Mouse (Mus musculus) lung, postnatal 0 days (tissue): ENCODE measurements around the gene Rfk.

Source experiments
- CTCF ChIP-seq: IDR thresholded peaks from 2 replicates; pipeline ENCODE4 v1.5.1; 2016; ENCODE audit warnings: antibody characterized with exemption, mild to moderate bottlenecking
- EP300 ChIP-seq: IDR thresholded peaks from 2 replicates; pipeline ENCODE4 v1.6.1; 2016; ENCODE audit warnings: antibody characterized with exemption, mild to moderate bottlenecking, control low read depth

DNA sequence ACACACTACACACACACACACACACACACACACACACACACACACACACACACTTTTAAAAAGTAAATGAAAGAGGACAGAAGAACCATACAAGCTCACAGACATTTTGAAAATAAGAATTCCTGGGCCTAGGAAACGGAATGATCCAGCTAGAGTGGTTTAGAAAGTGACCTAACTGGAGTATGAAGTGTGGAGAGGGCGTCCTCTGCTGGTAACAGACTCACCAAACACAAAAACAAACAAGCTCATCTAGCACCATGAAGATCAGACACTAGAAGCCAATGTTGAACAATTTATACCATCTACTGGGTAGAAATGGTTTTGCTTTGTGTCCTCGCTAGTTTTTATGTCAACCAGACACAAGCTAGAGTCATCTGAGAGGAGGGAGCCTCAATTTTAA lies 29.1 kb upstream of the Rfk start:
- TF ChIP-seq CTCF, result peak; percentile 82
- no peak for TF ChIP-seq EP300
